Mouse (Mus musculus): ENCODE measurements at regions not wholly inside any gene's neighbourhood (a gene's known extent, or its start where the extent isn't known, plus 50 kb on each side); places are given as distances from the start of the nearest gene placed in this dataset.

DNA sequence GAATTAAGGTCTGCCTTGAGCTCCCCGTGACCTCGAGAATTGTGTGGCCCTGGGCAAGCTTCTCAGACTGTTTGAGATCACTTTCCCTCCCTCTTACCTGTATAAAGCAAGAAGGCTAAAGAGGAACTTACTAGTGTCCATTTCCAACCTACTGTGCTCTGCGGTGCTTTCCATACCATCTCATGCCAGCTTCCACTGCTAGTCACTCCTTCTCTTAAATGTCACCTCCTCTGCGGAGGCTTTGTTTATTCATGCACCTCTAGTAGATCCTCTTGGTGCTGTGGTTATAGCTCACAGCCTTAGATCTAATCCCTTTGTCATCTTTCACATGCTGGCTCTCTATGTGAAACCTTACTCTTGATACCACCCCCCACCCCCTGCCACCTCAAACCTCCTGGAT lies 2310.3 kb upstream of the Lrrc6 start:
- Histone ChIP-seq H3K36me3 (replicated peaks) (no peaks in the 10 kb centered on the region), H3K4me3 (no peak overlapping the region), H3K27ac (0 out of 2 replicates have a peak overlapping the region, but pooled peaks have one; percentile 36), H3K4me2 (no peak overlapping the region), H3K9me3 (no peaks in the 10 kb centered on the region), H3K4me1 (no peaks in the 10 kb centered on the region), H3K27me3 (replicated peaks) (no peaks in the 10 kb centered on the region), H3K9ac (no peak overlapping the region)
- no peak for ATAC-seq (replicated peaks)
- 85% methylated on average over 4 of the region's 4 CpGs for WGBS

DNA sequence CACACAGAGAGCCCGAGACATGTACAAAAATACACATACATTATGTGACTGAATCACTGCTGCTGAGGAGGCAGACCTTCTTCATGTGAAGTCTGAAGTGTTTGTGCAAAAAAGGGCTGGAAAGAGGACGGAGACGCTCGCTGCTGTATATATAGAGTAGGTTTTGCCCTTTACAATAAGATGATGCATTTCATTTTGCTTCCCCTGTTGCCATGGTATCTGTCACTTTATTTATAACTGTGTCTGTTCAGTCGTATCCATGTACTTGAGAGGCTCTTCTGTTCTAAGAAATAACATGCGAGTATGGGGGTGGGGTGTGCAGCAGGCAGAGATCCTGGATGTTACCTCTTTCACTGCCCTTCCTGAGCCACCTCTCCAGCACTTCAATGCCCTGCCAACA lies 2309.9 kb upstream of the Lrrc6 start:
- ATAC-seq (replicated peaks) = peak; percentile 85

DNA sequence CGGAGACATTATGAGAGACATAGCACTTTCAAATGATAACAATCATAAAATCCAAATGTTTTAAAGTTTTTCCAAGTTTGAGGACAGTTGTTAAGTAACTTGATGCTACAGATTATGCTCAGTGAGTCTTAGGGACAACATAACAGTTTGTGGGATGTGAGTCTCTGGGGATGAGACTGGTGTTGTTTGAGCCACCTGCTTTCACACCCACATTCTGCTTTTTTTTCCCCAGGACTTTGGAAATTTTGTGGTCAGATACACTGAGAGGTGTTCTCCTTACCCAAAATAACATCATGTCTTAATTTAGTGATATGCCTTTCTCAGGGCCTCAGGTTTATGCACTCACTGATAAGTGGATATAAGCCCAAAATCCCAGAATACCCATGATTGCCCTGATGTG lies 2307.5 kb upstream of the Lrrc6 start:
- Histone ChIP-seq H3K36me3 (replicated peaks) (no peaks in the 10 kb centered on the region), H3K4me2 (no peak overlapping the region), H3K4me3 (no peak overlapping the region), H3K4me1 (no peaks in the 10 kb centered on the region), H3K27me3 (replicated peaks) (no peaks in the 10 kb centered on the region), H3K27ac (no peak overlapping the region), H3K9ac (no peak overlapping the region), H3K9me3 (no peaks in the 10 kb centered on the region)
- ATAC-seq (replicated peaks) = no peak
- WGBS = 93% methylated on average over 1 of the region's 1 CpGs

More for the DNA sequence above, 2309.9 kb upstream of the Lrrc6 start:
- H3K4me2 ChIP-seq = no peak overlapping the region
- no peaks in the 10 kb centered on the region for H3K27me3 ChIP-seq (replicated peaks)
- H3K36me3 ChIP-seq (replicated peaks) = no peaks in the 10 kb centered on the region
- no peaks in the 10 kb centered on the region for H3K9me3 ChIP-seq
- 0 out of 2 replicates have a peak overlapping the region, but pooled peaks have one; percentile 36 for H3K27ac ChIP-seq
- no peaks in the 10 kb centered on the region for H3K4me1 ChIP-seq
- no peak overlapping the region for H3K9ac ChIP-seq
- no peak overlapping the region for H3K4me3 ChIP-seq
- WGBS = 65% methylated on average over 6 of the region's 6 CpGs

DNA sequence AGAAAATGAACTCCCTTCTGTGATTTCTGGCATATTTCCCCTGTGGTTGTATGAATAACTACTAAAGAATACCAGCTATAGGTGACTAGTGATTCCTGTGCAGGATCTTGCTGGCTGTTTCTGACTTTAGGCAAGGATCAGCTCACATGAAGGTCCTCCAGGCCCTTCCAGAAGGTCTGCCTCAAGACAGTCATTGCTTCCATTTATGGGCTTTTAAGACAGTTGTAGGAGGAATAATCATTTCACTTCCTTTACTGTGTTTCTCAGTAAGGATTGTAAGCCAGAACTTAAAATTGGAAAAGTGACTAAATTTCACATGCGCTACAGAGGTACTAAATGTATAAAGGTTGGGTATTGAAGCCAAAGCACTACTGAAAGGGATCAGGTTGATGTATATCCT lies 2303.5 kb upstream of the Lrrc6 start:
- H3K9me3 ChIP-seq = no peaks in the 10 kb centered on the region
- H3K4me3 ChIP-seq = no peak overlapping the region
- no peaks in the 10 kb centered on the region for H3K4me1 ChIP-seq
- H3K36me3 ChIP-seq (replicated peaks) = no peaks in the 10 kb centered on the region
- no peak for ATAC-seq (replicated peaks)
- no peak overlapping the region for H3K27ac ChIP-seq
- H3K9ac ChIP-seq = no peak overlapping the region
- no peak overlapping the region for H3K4me2 ChIP-seq
- 94% methylated on average over 1 of the region's 1 CpGs for WGBS
- no peaks in the 10 kb centered on the region for H3K27me3 ChIP-seq (replicated peaks)

DNA sequence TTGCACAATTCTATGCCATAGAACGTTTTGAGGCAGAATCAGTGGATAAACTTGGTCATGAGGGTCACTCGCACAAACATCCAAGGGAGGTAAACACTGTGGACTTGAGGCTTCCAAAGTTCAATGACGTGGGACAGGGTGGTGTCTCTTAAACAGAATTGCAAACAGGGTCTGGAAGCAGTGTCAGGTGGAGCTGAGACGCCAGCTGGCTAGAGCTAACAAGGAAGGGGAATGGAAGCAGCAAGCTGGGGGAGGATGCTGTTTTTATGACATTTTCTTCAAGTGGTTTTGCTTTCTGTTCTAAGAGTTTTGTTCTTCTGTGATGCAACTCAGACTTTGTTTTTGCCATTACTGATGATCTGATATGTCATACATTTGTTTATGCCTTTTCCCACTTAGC lies 2301.1 kb upstream of the Lrrc6 start:
- H3K36me3 ChIP-seq (replicated peaks) = no peaks in the 10 kb centered on the region

DNA sequence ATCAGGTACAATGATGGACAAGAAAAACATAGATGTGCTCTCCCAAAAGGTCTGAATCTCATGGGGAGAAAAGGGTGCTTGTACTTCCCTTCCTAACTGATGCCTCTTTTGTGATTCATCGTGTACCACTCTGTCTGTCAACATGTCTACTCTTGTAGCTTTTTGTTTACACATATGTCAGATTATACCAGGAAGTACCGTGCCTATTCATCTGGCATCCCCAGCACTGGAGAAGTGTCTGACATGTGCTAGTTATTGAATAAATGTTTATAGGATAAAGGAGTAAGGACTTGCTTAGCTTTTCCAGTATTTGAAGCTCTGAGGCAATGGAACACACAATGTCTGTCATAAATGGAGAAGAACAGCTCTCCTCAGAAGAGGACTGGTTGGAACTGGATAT lies 2296.7 kb upstream of the Lrrc6 start:
- Histone ChIP-seq H3K4me1 (no peaks in the 10 kb centered on the region), H3K27me3 (replicated peaks) (no peaks in the 10 kb centered on the region), H3K9me3 (no peaks in the 10 kb centered on the region), H3K27ac (no peak overlapping the region), H3K9ac (no peak overlapping the region), H3K4me2 (no peak overlapping the region), H3K4me3 (no peak overlapping the region), H3K36me3 (replicated peaks) (no peaks in the 10 kb centered on the region)
- no peak for ATAC-seq (replicated peaks)
- WGBS = 79% methylated on average over 2 of the region's 2 CpGs

More for the DNA sequence above, 2301.1 kb upstream of the Lrrc6 start:
- no peak overlapping the region for H3K4me2 ChIP-seq
- H3K27ac ChIP-seq = no peak overlapping the region
- no peak for ATAC-seq (replicated peaks)
- 80% methylated on average over 4 of the region's 4 CpGs for WGBS
- no peak overlapping the region for H3K4me3 ChIP-seq
- no peak overlapping the region for H3K9ac ChIP-seq
- H3K27me3 ChIP-seq (replicated peaks) = no peaks in the 10 kb centered on the region
- no peaks in the 10 kb centered on the region for H3K4me1 ChIP-seq
- H3K9me3 ChIP-seq = no peaks in the 10 kb centered on the region

DNA sequence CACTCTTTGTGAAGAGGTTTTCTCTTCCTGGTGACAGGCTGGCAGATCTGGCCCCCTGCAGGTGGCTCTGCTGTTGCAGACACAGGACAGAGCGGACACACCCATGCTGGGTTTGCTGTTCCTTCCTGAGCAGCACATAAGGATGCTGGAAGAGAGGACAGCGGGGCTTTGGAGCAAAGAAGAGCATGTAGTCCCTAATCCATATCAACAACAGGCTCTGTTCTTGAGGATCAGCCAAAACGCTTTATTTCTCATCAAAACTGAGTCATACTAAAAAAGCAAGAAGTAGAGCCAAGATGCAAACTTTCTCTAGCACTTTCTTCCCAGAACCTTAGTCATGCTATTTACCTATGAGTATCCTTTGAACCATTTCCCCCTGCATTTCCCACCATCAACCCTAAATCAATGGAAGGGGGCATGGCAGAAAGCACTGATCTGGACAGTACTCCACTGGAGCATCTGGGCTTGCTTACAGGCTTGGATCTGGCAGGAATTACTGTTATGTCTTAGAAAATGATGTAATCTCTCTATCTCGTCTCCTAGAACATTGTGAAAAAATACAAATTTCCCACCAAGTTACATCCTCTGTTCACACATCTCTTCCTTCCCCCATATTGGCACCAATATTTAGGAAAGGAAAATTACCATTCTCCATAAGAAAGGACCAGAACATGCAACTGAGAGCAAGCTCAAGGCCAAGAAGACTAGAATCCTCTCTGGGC lies 2294.7 kb upstream of the Lrrc6 start:
- no peaks in the 10 kb centered on the region for H3K36me3 ChIP-seq (replicated peaks)
- no peak overlapping the region for H3K4me2 ChIP-seq
- no peaks in the 10 kb centered on the region for H3K4me1 ChIP-seq
- H3K27me3 ChIP-seq (replicated peaks) = no peaks in the 10 kb centered on the region
- H3K9ac ChIP-seq = no peak overlapping the region
- no peaks in the 10 kb centered on the region for H3K9me3 ChIP-seq
- WGBS = 71% methylated on average over 4 of the region's 4 CpGs
- no peak for ATAC-seq (replicated peaks)
- H3K4me3 ChIP-seq = no peak overlapping the region
- no peak overlapping the region for H3K27ac ChIP-seq

DNA sequence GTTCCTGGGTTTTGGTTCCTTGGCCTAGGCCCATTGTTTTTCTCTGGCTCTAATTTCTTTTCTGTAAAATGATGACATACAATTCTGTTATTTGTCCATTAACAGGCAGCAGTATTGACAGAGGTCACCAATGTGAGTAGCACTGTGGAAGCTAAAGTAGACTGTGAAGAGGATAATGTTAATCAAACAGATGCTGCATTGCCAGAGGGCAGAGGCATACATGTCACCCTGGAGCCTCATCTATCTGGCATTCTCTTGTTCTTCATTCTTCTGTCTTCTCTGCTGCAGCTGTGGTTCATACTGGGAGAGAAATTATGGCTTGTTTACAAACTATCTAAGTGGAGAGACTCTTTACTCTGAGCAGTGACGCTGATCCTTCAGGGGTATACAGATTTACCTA lies 2259.2 kb upstream of the Lrrc6 start:
- Histone ChIP-seq H3K9me3 (no peaks in the 10 kb centered on the region), H3K27me3 (replicated peaks) (no peaks in the 10 kb centered on the region), H3K27ac (no peak overlapping the region), H3K4me1 (0 out of 2 replicates have a peak, but pooled peaks cover 3% of the 10 kb centered on the region), H3K36me3 (replicated peaks) (no peaks in the 10 kb centered on the region), H3K9ac (no peak overlapping the region), H3K4me3 (no peak overlapping the region), H3K4me2 (no peak overlapping the region)
- 74% methylated on average over 1 of the region's 1 CpGs for WGBS
- no peak for ATAC-seq (replicated peaks)

DNA sequence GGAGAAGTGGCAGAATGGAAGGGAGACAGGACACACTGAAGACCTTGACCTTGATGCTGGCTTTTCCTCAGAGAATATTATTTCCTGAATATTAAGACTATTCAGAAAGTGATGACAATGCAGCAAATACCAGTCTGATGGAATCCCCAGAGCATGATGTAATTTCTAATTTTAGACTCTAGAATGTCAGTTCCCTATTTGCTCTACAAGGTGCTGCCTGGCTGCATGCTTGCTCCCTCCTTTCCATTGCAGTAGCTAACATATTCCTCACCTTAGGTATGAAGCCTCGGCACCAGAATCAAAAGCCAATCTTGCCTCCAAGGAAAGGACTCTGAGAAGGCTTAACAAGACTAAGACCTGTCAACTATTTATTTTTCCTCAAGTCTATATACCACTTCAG lies 2254.5 kb upstream of the Lrrc6 start:
- 0 out of 2 replicates have a peak, but pooled peaks cover 3% of the 10 kb centered on the region for H3K4me1 ChIP-seq
- H3K36me3 ChIP-seq (replicated peaks) = no peaks in the 10 kb centered on the region
- no peak overlapping the region for H3K4me3 ChIP-seq
- no peak overlapping the region for H3K27ac ChIP-seq
- no peaks in the 10 kb centered on the region for H3K27me3 ChIP-seq (replicated peaks)
- H3K4me2 ChIP-seq = no peak overlapping the region
- H3K9me3 ChIP-seq = no peaks in the 10 kb centered on the region
- H3K9ac ChIP-seq = no peak overlapping the region
- no peak for ATAC-seq (replicated peaks)
- WGBS = 83% methylated on average over 1 of the region's 1 CpGs

DNA sequence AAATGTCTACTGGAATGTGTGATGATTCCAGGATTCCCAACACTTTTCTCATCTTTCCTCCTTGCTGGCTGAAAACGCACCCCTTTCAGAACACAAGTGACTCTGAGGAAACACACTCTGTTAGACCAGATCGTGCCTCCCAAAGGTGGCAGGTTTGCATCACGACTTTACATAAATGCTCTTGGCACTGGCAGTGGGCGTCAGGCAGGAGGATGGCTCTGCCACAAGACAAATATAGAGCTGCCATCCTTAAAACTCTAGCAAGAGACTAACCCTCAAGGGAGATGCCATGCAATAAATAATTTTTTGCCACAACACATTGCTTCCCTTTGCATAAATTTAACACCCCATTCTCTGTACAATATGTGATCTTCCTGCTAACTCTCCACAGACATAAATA lies 2254.1 kb upstream of the Lrrc6 start:
- H3K36me3 ChIP-seq (replicated peaks) = no peaks in the 10 kb centered on the region
- H3K27me3 ChIP-seq (replicated peaks) = no peaks in the 10 kb centered on the region
- 90% methylated on average over 4 of the region's 4 CpGs for WGBS
- H3K4me2 ChIP-seq = no peak overlapping the region
- no peak for ATAC-seq (replicated peaks)
- H3K4me1 ChIP-seq = 0 out of 2 replicates have a peak, but pooled peaks cover 3% of the 10 kb centered on the region
- H3K27ac ChIP-seq = no peak overlapping the region
- H3K9me3 ChIP-seq = no peaks in the 10 kb centered on the region
- no peak overlapping the region for H3K4me3 ChIP-seq
- H3K9ac ChIP-seq = no peak overlapping the region

DNA sequence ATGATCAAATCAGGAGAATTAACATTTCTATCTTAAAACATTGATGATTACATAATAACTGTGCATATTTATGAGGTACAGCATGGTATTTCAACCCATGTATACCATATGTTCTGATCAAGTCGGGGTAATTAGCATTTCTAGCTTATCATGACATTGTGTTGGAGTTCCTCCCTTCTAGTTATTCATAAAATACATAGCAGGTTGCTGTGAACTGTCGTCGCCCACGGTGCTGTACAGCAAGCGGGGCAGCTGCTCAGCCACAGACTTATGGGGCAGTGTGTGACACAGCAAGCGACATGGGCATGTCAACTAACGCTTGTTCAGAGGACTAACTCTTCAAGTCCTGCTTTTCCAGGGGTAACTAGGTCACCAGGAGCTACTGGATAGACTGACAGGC lies 2238.6 kb upstream of the Lrrc6 start:
- H3K4me2 ChIP-seq = no peak overlapping the region
- H3K27ac ChIP-seq = no peak overlapping the region
- H3K4me3 ChIP-seq = no peak overlapping the region
- H3K4me1 ChIP-seq = no peaks in the 10 kb centered on the region
- H3K27me3 ChIP-seq (replicated peaks) = no peaks in the 10 kb centered on the region
- H3K9ac ChIP-seq = no peak overlapping the region
- 90% methylated on average over 7 of the region's 7 CpGs for WGBS
- no peaks in the 10 kb centered on the region for H3K9me3 ChIP-seq
- H3K36me3 ChIP-seq (replicated peaks) = no peaks in the 10 kb centered on the region
- ATAC-seq (replicated peaks) = no peak

DNA sequence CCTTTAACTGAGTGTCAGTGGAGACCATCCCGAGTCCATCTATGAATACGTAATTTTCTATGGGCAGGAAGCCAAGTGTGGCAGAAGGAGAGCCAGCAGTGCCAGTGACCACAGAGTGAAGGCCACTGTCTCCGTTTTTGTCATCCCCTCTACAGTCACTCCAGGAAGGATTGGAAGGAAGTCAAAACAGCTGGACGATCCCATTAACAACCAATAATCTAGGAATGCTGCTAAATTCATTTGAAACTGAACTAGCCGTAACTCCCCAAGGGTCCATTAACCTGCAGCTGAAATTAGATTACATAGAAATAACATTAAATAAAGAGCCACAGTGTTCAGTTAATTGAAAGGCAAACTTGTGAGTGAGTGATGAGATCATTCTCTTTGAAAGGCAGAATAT lies 2220.5 kb upstream of the Lrrc6 start:
- no peaks in the 10 kb centered on the region for H3K27me3 ChIP-seq (replicated peaks)
- 64% methylated on average over 5 of the region's 5 CpGs for WGBS
- H3K36me3 ChIP-seq (replicated peaks) = no peaks in the 10 kb centered on the region
- no peak overlapping the region for H3K27ac ChIP-seq
- no peak overlapping the region for H3K4me2 ChIP-seq
- H3K9ac ChIP-seq = no peak overlapping the region
- H3K4me3 ChIP-seq = no peak overlapping the region
- no peaks in the 10 kb centered on the region for H3K4me1 ChIP-seq
- no peaks in the 10 kb centered on the region for H3K9me3 ChIP-seq
- no peak for ATAC-seq (replicated peaks)

DNA sequence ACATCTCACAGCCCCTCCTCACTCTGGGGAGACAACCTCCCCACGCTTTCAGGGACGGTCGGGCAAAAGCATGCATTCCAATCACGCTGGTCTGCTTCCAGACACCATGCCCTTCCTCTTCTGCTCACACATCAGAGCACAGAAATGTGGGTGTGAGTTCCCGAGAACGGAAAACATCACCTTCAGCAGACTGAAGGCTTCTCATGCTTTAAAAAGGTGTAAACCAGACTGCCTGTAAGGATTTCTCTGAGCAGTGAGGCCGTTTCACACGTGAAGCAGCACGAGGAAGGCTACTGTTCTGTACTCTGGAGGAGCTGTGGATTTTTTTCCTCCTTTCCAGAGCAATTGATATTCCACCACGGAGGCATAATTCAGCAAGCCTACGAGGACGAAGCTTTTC lies 2218.8 kb upstream of the Lrrc6 start:
- Histone ChIP-seq H3K9me3 (no peaks in the 10 kb centered on the region), H3K4me2 (no peak overlapping the region), H3K36me3 (replicated peaks) (no peaks in the 10 kb centered on the region), H3K4me1 (no peaks in the 10 kb centered on the region), H3K27me3 (replicated peaks) (no peaks in the 10 kb centered on the region), H3K9ac (no peak overlapping the region), H3K27ac (no peak overlapping the region), H3K4me3 (no peak overlapping the region)
- no peak for ATAC-seq (replicated peaks)
- 77% methylated on average over 12 of the region's 12 CpGs for WGBS

All from midbrain, embryonic 15.5 days (tissue).